Mouse (Mus musculus) intestine, postnatal 0 days (tissue): ENCODE results near the gene Cntnap1. TPM values are rescaled to one million over a fixed set of nuclear protein-coding genes. Genes with fewer than 3 reads are reported as not detected.

Experiments
- ATAC-seq: fragments of 200-750 bp; cut with Nextera tagmentation; 2 replicates; pipeline ENCODE4 v1.8.0; 2017; ENCODE audit warnings: mild to moderate bottlenecking, moderate TSS enrichment, moderate library complexity
- H3K27ac ChIP-seq: fragments of 300-500 bp; sonication (generic); 2 replicates; pipeline ENCODE4 v1.5.1; 2014; ENCODE audit warnings: mild to moderate bottlenecking, low read depth, low read length, moderate library complexity
- H3K27me3 ChIP-seq: fragments of 300-500 bp; sonication (generic); replicated peaks from 2 replicates; pipeline ENCODE4 v1.6.1; 2014; ENCODE audit warnings: low read length, mixed read lengths; ENCODE audit not compliant: control insufficient read depth, insufficient read depth
- H3K36me3 ChIP-seq: fragments of 300-500 bp; sonication (generic); 2 replicates; pipeline ENCODE4 v1.6.1; 2014; ENCODE audit warnings: mild to moderate bottlenecking, moderate library complexity; ENCODE audit not compliant: control insufficient read depth, insufficient read depth
- H3K4me1 ChIP-seq: fragments of 300-500 bp; sonication (generic); replicated peaks from 2 replicates; pipeline ENCODE4 v1.6.1; 2014; ENCODE audit warnings: antibody characterized with exemption, low read length, mixed read lengths; ENCODE audit not compliant: control insufficient read depth, insufficient read depth
- H3K4me2 ChIP-seq: fragments of 300-500 bp; sonication (generic); replicated peaks from 2 replicates; pipeline ENCODE4 v1.6.1; 2014; ENCODE audit warnings: low read depth, mild to moderate bottlenecking, moderate library complexity
- H3K4me3 ChIP-seq: fragments of 300-500 bp; sonication (generic); 2 replicates; pipeline ENCODE4 v1.5.1; 2014; ENCODE audit warnings: low read depth, low read length
- H3K9ac ChIP-seq: fragments of 300-500 bp; sonication (generic); 2 replicates; pipeline ENCODE4 v1.6.1; 2014; ENCODE audit warnings: mild to moderate bottlenecking, low read depth, low read length
- H3K9me3 ChIP-seq: fragments of 300-500 bp; sonication (generic); 2 replicates; pipeline ENCODE4 v1.6.1; 2016; ENCODE audit warnings: mixed run types; ENCODE audit not compliant: control insufficient read depth
- CTCF ChIP-seq: sonication (generic); IDR thresholded peaks from 2 replicates; pipeline ENCODE4 v1.5.1; 2016; ENCODE audit warnings: low read depth, mild to moderate bottlenecking, control low read depth, antibody characterized with exemption, moderate library complexity
- WGBS: fragments of 180-500 bp; shearing (Covaris S2); extraction: QIAGEN DNeasy Blood & Tissue Kit; methylation state at CpG from one replicate; pipeline ENCODE4 v1.1.7; 2014; 5-methylcytosine and 5-hydroxymethylcytosine counted together
- polyA plus RNA-seq: library from polyadenylated mRNA; unstranded; fragments of >200 nt; fragmentation: Nextera tagmentation; extraction: Ambion mirVana; gene quantifications from 2 replicates; pipeline ENCODE4 v1.2.1, GENCODE M21; 2015

Cntnap1 gene
- polyA plus RNA-seq, 1 experiment from 2014 or later: 6.0 TPM

DNA sequence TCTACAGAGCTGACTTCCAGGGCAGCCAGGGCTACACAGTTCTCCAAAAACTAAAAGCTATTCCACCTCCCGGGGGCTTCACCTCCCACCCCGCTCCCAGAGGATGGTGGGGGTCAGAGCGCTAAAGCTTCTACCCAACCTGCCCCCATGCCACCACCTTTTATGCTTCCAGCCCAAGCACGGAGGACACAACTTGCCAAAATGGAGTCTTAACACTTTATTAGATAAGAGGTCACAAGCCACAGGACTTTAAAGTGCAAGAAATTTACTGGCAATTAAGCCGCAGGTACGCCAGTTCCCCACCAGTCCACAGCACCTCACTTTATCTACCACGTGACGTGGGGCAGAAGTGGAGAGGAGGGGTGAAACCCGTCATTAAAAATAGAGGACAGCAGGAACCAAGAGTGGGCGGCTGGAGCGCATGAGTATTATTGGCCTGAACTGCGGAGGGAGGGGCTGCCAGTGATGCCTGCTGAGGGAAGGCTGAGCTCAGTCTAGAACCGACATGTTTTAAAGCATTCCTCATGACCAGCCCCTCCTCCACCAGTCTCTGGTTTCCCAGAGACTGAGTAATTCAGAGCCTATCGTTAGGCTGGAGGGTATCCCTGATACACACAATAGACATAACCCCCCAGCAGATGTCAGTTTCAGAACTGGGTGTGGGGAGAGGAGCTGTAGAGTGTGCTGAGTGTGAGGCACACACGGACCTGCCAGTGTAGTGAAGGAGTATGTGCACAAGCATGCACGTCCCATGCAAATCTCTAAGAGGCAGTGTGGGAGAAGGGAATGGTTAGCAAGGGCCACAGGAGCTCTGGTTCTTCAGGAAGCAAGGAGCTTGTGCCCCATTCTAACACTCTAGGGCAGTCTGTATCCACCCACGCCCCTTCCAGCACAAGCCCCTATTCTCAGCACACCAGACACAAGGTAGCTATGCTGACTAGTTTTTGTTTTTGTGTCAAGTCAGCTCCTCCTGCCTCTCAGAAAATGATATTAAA lies 20.9 kb downstream of the Cntnap1 start:
- Histone ChIP-seq H3K4me2 (no peak overlapping the region), H3K27ac (no peak overlapping the region), H3K9ac (no peak overlapping the region)

DNA sequence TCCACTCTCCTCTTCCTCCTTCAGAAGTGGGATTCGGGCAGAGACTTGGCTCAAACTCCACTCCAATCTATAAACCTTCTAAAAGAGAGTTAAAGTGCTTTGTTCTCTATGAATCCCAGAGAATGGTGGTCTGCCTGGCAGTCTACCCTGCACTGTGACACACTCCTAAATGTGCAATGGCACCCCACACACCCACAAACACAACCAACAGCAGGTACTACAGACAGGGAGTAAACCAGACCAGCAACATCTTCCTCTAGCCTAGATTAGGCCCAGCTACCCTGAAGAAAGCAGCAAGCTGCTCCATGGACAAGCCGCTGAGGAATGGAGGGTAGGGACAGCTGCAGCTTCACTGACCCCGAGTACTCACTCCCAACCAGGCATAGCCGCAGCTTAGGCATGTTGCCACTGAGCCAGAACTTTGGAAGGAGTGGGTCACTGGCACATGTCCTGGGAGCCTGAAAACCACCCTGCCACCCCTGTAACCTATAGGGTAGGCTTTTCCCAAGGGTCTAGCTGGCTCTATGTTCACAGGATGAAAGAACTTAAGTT lies 21.7 kb downstream of the Cntnap1 start:
- Histone ChIP-seq H3K9me3 (no peaks in the 10 kb centered on the region), H3K4me3 (no peak overlapping the region), H3K27me3 (no peaks in the 10 kb centered on the region), H3K9ac (no peak overlapping the region), H3K4me2 (no peak overlapping the region), H3K4me1 (no peaks in the 10 kb centered on the region), H3K27ac (no peak overlapping the region), H3K36me3 (peaks cover 43% of the 10 kb centered on the region)
- WGBS: 85% methylated on average over 4 of the region's 4 CpGs
- no peak for TF ChIP-seq CTCF
- ATAC-seq: no peak

More for the DNA sequence above, 20.9 kb downstream of the Cntnap1 start:
- H3K4me3 ChIP-seq: no peak overlapping the region
- no peaks in the 10 kb centered on the region for H3K27me3 ChIP-seq
- peaks cover 41% of the 10 kb centered on the region for H3K36me3 ChIP-seq
- WGBS: 64% methylated on average over 17 of the region's 17 CpGs
- no peaks in the 10 kb centered on the region for H3K9me3 ChIP-seq
- TF ChIP-seq CTCF: no peak
- H3K4me1 ChIP-seq: no peaks in the 10 kb centered on the region
- ATAC-seq: no peak

DNA sequence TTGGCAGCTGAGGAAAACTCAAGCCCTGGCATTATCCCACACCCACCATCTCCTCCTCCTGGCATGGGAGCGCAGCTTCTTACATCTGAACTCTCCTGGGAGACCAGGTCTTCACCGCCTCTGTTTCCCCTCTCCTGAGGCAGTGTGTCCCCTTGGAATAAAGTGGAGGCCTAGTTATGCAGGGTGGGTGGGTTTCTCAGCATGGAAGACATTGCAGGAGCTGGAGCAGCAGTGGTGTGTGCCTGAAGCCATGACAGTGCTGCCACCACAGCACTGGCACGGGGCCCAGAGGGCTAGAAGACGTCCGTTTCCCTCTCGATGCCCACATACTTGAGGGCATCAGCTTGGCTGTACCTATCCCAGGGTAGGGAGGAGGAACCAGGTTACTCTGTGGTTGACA lies 22.3 kb downstream of the Cntnap1 start:
- WGBS: 92% methylated on average over 6 of the region's 6 CpGs
- Histone ChIP-seq H3K4me3 (no peak overlapping the region), H3K9me3 (no peaks in the 10 kb centered on the region), H3K27me3 (no peaks in the 10 kb centered on the region), H3K36me3 (peaks cover 47% of the 10 kb centered on the region), H3K4me2 (no peak overlapping the region), H3K9ac (no peak overlapping the region), H3K4me1 (no peaks in the 10 kb centered on the region), H3K27ac (no peak overlapping the region)
- no peak for TF ChIP-seq CTCF
- no peak for ATAC-seq

DNA sequence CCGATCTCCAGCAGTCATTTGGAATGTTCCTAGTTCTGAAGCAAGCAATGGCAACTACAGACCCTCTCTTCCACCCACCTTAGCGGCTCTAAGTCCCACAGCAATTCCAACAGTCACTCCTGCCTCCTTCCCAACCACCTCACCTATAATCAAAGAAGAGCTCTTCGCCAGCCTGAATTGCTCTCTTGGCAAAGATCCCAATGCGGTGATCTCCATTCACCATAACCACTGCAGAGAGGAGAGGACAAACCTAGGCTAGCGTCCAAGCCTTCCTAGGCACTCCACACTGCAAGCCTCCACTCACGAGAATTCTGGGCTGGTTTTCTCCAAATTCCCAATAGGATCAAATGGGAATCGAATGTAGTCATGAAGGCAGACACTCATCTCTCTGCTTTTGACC lies 22.8 kb downstream of the Cntnap1 start:
- Histone ChIP-seq H3K27ac (no peak overlapping the region), H3K4me3 (no peak overlapping the region), H3K9ac (no peak overlapping the region), H3K36me3 (peaks cover 52% of the 10 kb centered on the region), H3K4me2 (no peak overlapping the region), H3K9me3 (no peaks in the 10 kb centered on the region), H3K27me3 (no peaks in the 10 kb centered on the region), H3K4me1 (no peaks in the 10 kb centered on the region)
- ATAC-seq: no peak
- no peak for TF ChIP-seq CTCF
- 89% methylated on average over 7 of the region's 7 CpGs for WGBS

DNA sequence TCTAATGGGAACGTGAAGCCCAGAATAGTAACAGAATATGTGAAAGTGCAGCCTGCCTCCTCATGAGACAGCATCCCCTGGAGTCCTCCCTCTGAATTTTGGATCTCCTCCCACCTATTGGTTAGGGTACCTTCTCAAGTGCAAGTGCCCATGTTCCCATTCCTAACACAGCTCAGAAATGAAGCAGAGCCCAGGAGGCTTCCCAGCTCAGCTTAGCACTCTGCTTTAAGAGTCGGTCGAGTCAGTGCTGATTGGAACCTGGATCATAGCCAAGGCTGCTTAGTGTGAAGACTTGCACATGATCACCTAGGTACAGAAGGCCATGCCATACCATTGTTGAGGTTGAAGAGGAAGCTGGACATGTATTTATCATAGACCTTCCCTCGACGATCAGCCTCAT lies 23.8 kb downstream of the Cntnap1 start:
- H3K4me1 ChIP-seq: no peaks in the 10 kb centered on the region
- ATAC-seq: no peak
- no peak for TF ChIP-seq CTCF
- WGBS: 70% methylated on average over 5 of the region's 5 CpGs
- H3K27ac ChIP-seq: no peak overlapping the region
- H3K27me3 ChIP-seq: no peaks in the 10 kb centered on the region
- H3K9me3 ChIP-seq: no peaks in the 10 kb centered on the region
- no peak overlapping the region for H3K4me2 ChIP-seq
- H3K4me3 ChIP-seq: no peak overlapping the region
- H3K36me3 ChIP-seq: peaks cover 62% of the 10 kb centered on the region
- no peak overlapping the region for H3K9ac ChIP-seq

DNA sequence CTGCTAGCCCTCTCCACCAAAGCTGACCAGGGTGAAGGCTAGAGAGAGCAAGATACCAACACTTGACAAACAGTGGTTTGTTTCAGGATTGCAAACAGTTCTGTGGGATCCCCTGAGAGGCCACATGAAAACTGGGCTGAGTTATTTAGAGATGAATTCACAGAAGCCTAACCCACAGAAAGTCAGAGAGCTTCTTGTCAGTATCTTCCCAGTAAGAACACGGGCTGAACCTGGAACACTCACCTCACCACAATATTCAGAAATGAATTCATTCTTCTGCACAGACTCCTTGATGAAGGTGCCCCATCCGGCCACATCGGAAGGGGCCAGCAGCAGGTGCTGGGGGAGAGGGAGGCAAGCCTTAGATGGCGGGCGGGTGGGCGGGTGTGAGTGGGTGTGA lies 24.3 kb downstream of the Cntnap1 start:
- H3K4me3 ChIP-seq: no peak overlapping the region
- no peak overlapping the region for H3K4me2 ChIP-seq
- no peaks in the 10 kb centered on the region for H3K27me3 ChIP-seq
- no peaks in the 10 kb centered on the region for H3K9me3 ChIP-seq
- H3K27ac ChIP-seq: no peak overlapping the region
- no peak for ATAC-seq
- H3K4me1 ChIP-seq: no peaks in the 10 kb centered on the region
- H3K9ac ChIP-seq: no peak overlapping the region
- peaks cover 67% of the 10 kb centered on the region for H3K36me3 ChIP-seq
- 91% methylated on average over 6 of the region's 6 CpGs for WGBS
- no peak for TF ChIP-seq CTCF
